Mouse (Mus musculus): ENCODE measurements around the gene Copg2. TPM values are rescaled to one million over a fixed set of nuclear protein-coding genes. Genes with fewer than 3 reads are reported as not detected.
A peak's percentile ranks its signal among the peaks of the same experiment; 100 is the strongest.

Copg2 gene
- polyA plus RNA-seq, 1 experiment from 2014 or later = 29.8 TPM

- no peaks in the 10 kb centered on the region for H3K27me3 ChIP-seq
- 66% methylated on average over 4 of the region's 4 CpGs for WGBS
- peaks cover 10% of the 10 kb centered on the region for H3K36me3 ChIP-seq
- no peak for ATAC-seq (ENCODE audit: insufficient number of reproducible peaks, low FRiP score, low TSS enrichment, low read depth)
- 0 out of 2 replicates have a peak overlapping the region, but pooled peaks have one; percentile 5 for H3K27ac ChIP-seq
- H3K4me3 ChIP-seq = no peak overlapping the region
- no peaks in the 10 kb centered on the region for H3K9me3 ChIP-seq
- H3K4me1 ChIP-seq = peaks cover 18% of the 10 kb centered on the region; the same call in 1 of the 2 replicates
- no peak overlapping the region for H3K4me2 ChIP-seq
- H3K9ac ChIP-seq = no peak overlapping the region
Measured at GRCm38 (mm10) chr6:30893081-30893480, 3.5 kb downstream of the Copg2 start.

GRCm38 (mm10) chr6:30891761-30892160, 4.8 kb downstream of the Copg2 start:
- no peak for ATAC-seq (ENCODE audit: insufficient number of reproducible peaks, low FRiP score, low TSS enrichment, low read depth)
- Histone ChIP-seq H3K27ac (0 out of 2 replicates have a peak overlapping the region, but pooled peaks have one; percentile 44), H3K4me2 (no peak overlapping the region), H3K36me3 (peaks cover 11% of the 10 kb centered on the region), H3K4me3 (no peak overlapping the region), H3K9me3 (no peaks in the 10 kb centered on the region), H3K9ac (no peak overlapping the region), H3K4me1 (peaks cover 11% of the 10 kb centered on the region; the same call in 1 of the 2 replicates), H3K27me3 (no peaks in the 10 kb centered on the region)

- no peak overlapping the region for H3K9ac ChIP-seq
- 92% methylated on average over 3 of the region's 3 CpGs for WGBS
- H3K9me3 ChIP-seq = no peaks in the 10 kb centered on the region
- H3K4me3 ChIP-seq = no peak overlapping the region
- no peak overlapping the region for H3K4me2 ChIP-seq
- H3K27me3 ChIP-seq = no peaks in the 10 kb centered on the region
- H3K4me1 ChIP-seq = no peaks in the 10 kb centered on the region
- no peak overlapping the region for H3K27ac ChIP-seq
- no peak for ATAC-seq (ENCODE audit: insufficient number of reproducible peaks, low FRiP score, low TSS enrichment, low read depth)
- peaks cover 27% of the 10 kb centered on the region for H3K36me3 ChIP-seq
Measured at GRCm38 (mm10) chr6:30884856-30885255, 11.7 kb downstream of the Copg2 start.

GRCm38 (mm10) chr6:30883491-30883890, 13.1 kb downstream of the Copg2 start:
- Histone ChIP-seq H3K36me3 (peaks cover 23% of the 10 kb centered on the region; the same call in 1 of the 2 replicates), H3K4me2 (no peak overlapping the region), H3K4me3 (no peak overlapping the region), H3K4me1 (no peaks in the 10 kb centered on the region), H3K9ac (no peak overlapping the region), H3K27ac (no peak overlapping the region), H3K9me3 (no peaks in the 10 kb centered on the region), H3K27me3 (no peaks in the 10 kb centered on the region)
- 75% methylated on average over 4 of the region's 4 CpGs for WGBS
- no peak for ATAC-seq (ENCODE audit: insufficient number of reproducible peaks, low FRiP score, low TSS enrichment, low read depth)

GRCm38 (mm10) chr6:30876661-30877060, 19.9 kb downstream of the Copg2 start:
- Histone ChIP-seq H3K4me2 (no peak overlapping the region), H3K36me3 (peaks cover 14% of the 10 kb centered on the region; the same call in 1 of the 2 replicates), H3K9me3 (no peaks in the 10 kb centered on the region), H3K27ac (no peak overlapping the region), H3K4me1 (no peaks in the 10 kb centered on the region), H3K27me3 (no peaks in the 10 kb centered on the region), H3K4me3 (no peak overlapping the region), H3K9ac (no peak overlapping the region)
- ATAC-seq (ENCODE audit: insufficient number of reproducible peaks, low FRiP score, low TSS enrichment, low read depth) = no peak

GRCm38 (mm10) chr6:30866501-30866900, 30.1 kb downstream of the Copg2 start:
- H3K27me3 ChIP-seq = no peaks in the 10 kb centered on the region
- 97% methylated on average over 1 of the region's 1 CpGs for WGBS
- H3K9ac ChIP-seq = no peak overlapping the region
- no peaks in the 10 kb centered on the region for H3K4me1 ChIP-seq
- H3K9me3 ChIP-seq = no peaks in the 10 kb centered on the region
- H3K4me2 ChIP-seq = no peak overlapping the region
- ATAC-seq (ENCODE audit: insufficient number of reproducible peaks, low FRiP score, low TSS enrichment, low read depth) = no peak
- no peak overlapping the region for H3K27ac ChIP-seq
- H3K36me3 ChIP-seq = no peaks in the 10 kb centered on the region
- no peak overlapping the region for H3K4me3 ChIP-seq

GRCm38 (mm10) chr6:30865031-30865678, 31.4 kb downstream of the Copg2 start:
- H3K36me3 ChIP-seq = no peaks in the 10 kb centered on the region
- H3K9ac ChIP-seq = no peak overlapping the region
- H3K9me3 ChIP-seq = no peaks in the 10 kb centered on the region
- H3K27ac ChIP-seq = no peak overlapping the region
- no peak overlapping the region for H3K4me2 ChIP-seq
- ATAC-seq (ENCODE audit: insufficient number of reproducible peaks, low FRiP score, low TSS enrichment, low read depth) = no peak
- 66% methylated on average over 3 of the region's 3 CpGs for WGBS
- no peak overlapping the region for H3K4me3 ChIP-seq
- H3K4me1 ChIP-seq = no peaks in the 10 kb centered on the region
- no peaks in the 10 kb centered on the region for H3K27me3 ChIP-seq

- H3K27ac ChIP-seq = no peak overlapping the region
- no peaks in the 10 kb centered on the region for H3K27me3 ChIP-seq
- 98% methylated on average over 7 of the region's 7 CpGs for WGBS
- H3K9ac ChIP-seq = no peak overlapping the region
- H3K9me3 ChIP-seq = no peaks in the 10 kb centered on the region
- ATAC-seq (ENCODE audit: insufficient number of reproducible peaks, low FRiP score, low TSS enrichment, low read depth) = no peak
- no peak overlapping the region for H3K4me2 ChIP-seq
- H3K4me1 ChIP-seq = no peaks in the 10 kb centered on the region
- H3K4me3 ChIP-seq = no peak overlapping the region
- peaks cover 11% of the 10 kb centered on the region; the same call in 1 of the 2 replicates for H3K36me3 ChIP-seq
Measured at GRCm38 (mm10) chr6:30855956-30856355, 40.6 kb downstream of the Copg2 start.

GRCm38 (mm10) chr6:30855205-30855604, 41.4 kb downstream of the Copg2 start:
- Histone ChIP-seq H3K4me3 (no peak overlapping the region), H3K9ac (no peak overlapping the region), H3K27ac (no peak overlapping the region), H3K9me3 (no peaks in the 10 kb centered on the region), H3K27me3 (no peaks in the 10 kb centered on the region), H3K4me1 (no peaks in the 10 kb centered on the region), H3K4me2 (no peak overlapping the region), H3K36me3 (peaks cover 11% of the 10 kb centered on the region; the same call in 1 of the 2 replicates)
- no peak for ATAC-seq (ENCODE audit: insufficient number of reproducible peaks, low FRiP score, low TSS enrichment, low read depth)
- 88% methylated on average over 2 of the region's 2 CpGs for WGBS

GRCm38 (mm10) chr6:30849818-30850217, 46.8 kb downstream of the Copg2 start:
- no peaks in the 10 kb centered on the region for H3K27me3 ChIP-seq
- H3K36me3 ChIP-seq = peaks cover 3% of the 10 kb centered on the region
- H3K27ac ChIP-seq = no peak overlapping the region
- H3K9me3 ChIP-seq = no peaks in the 10 kb centered on the region
- no peak overlapping the region for H3K9ac ChIP-seq
- 49% methylated on average over 2 of the region's 2 CpGs for WGBS
- ATAC-seq (ENCODE audit: insufficient number of reproducible peaks, low FRiP score, low TSS enrichment, low read depth) = no peak
- peaks cover 4% of the 10 kb centered on the region; the same call in 1 of the 2 replicates for H3K4me1 ChIP-seq
- no peak overlapping the region for H3K4me2 ChIP-seq
- no peak overlapping the region for H3K4me3 ChIP-seq

- ATAC-seq (ENCODE audit: insufficient number of reproducible peaks, low FRiP score, low TSS enrichment, low read depth) = no peak
- Histone ChIP-seq H3K9me3 (no peaks in the 10 kb centered on the region), H3K9ac (no peak overlapping the region), H3K4me3 (no peak overlapping the region), H3K27ac (no peak overlapping the region), H3K27me3 (no peaks in the 10 kb centered on the region), H3K4me1 (no peaks in the 10 kb centered on the region), H3K36me3 (no peaks in the 10 kb centered on the region), H3K4me2 (no peak overlapping the region)
- WGBS = 34% methylated on average over 2 of the region's 2 CpGs
Measured at GRCm38 (mm10) chr6:30832241-30832640, 64.4 kb downstream of the Copg2 start.

GRCm38 (mm10) chr6:30813626-30814025, 83.0 kb downstream of the Copg2 start:
- no peak for ATAC-seq (ENCODE audit: insufficient number of reproducible peaks, low FRiP score, low TSS enrichment, low read depth)
- no peak overlapping the region for H3K27ac ChIP-seq
- no peaks in the 10 kb centered on the region for H3K27me3 ChIP-seq
- no peak overlapping the region for H3K4me3 ChIP-seq
- H3K9me3 ChIP-seq = no peaks in the 10 kb centered on the region
- H3K36me3 ChIP-seq = no peaks in the 10 kb centered on the region; the same call in 1 of the 2 replicates
- no peak overlapping the region for H3K9ac ChIP-seq
- no peaks in the 10 kb centered on the region for H3K4me1 ChIP-seq
- no peak overlapping the region for H3K4me2 ChIP-seq
